Mouse (Mus musculus) lung, postnatal 0 days (tissue): Measurements from ENCODE around the gene Fam160a2.

ENCODE experiments used
- CTCF ChIP-seq: IDR thresholded peaks from 2 replicates; pipeline ENCODE4 v1.5.1; 2016; ENCODE audit warnings: antibody characterized with exemption, mild to moderate bottlenecking
- EP300 ChIP-seq: IDR thresholded peaks from 2 replicates; pipeline ENCODE4 v1.6.1; 2016; ENCODE audit warnings: antibody characterized with exemption, mild to moderate bottlenecking, control low read depth

DNA sequence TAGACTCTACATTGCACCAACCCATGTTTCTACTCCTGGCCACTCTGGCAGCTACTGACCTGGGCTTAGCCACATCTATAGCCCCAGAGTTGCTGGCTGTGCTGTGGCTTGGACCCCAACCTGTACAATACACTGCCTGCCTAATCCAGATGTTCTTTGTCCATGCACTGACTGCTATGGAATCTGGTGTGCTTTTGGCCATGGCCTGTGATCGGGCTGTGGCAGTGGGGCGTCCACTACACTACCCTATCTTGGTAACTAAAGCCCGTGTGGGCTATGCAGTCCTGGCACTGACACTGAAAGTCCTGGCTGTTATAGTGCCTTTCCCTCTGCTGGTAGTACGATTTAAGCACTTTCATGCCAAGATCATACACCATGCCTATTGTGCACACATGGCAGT lies 31.3 kb downstream of the Fam160a2 start:
- no peak for TF ChIP-seq CTCF
- no peak for TF ChIP-seq EP300
